Mouse (Mus musculus) CH12.LX (cell line): ENCODE results near the gene Irs3.

Source experiments
- CTCF ChIP-seq, 2 experiments: IDR thresholded peaks in 1 of 2; conservative IDR thresholded peaks in 1 of 2; 2 replicates each; pipeline ENCODE4 v1.5.1; 2011 to 2012; ENCODE audit warnings: low read depth in 2 of 2, low read length in 2 of 2, improper control_type of control experiment in 1 of 2, inconsistent platforms in 1 of 2, mild to moderate bottlenecking in 1 of 2, moderate library complexity in 1 of 2
- EP300 ChIP-seq: IDR thresholded peaks from 2 replicates; pipeline ENCODE4 v1.6.1; 2011; ENCODE audit warnings: low read length, improper control_type of control experiment
- POLR2A ChIP-seq: IDR thresholded peaks from 2 replicates; pipeline ENCODE4 v1.6.1; 2011; ENCODE audit warnings: low read depth, mild to moderate bottlenecking, improper control_type of control experiment, low read length
- POLR2AphosphoS2 ChIP-seq: IDR thresholded peaks from 2 replicates; pipeline ENCODE4 v1.6.1; 2011; ENCODE audit warnings: low read depth, low read length, improper control_type of control experiment
- SMC3 ChIP-seq: IDR thresholded peaks from 2 replicates; pipeline ENCODE4 v1.6.1; 2011; ENCODE audit warnings: low read depth, low read length, improper control_type of control experiment
- UBTF ChIP-seq: IDR thresholded peaks from 2 replicates; pipeline ENCODE4 v1.6.1; 2012; ENCODE audit warnings: low read depth, mild to moderate bottlenecking, inconsistent platforms, low read length, improper control_type of control experiment, moderate library complexity
- ZC3H11A ChIP-seq: IDR thresholded peaks from 2 replicates; pipeline ENCODE4 v1.6.1; 2012; ENCODE audit warnings: low read depth, mild to moderate bottlenecking, inconsistent platforms, low read length, improper control_type of control experiment

GRCm38 (mm10) chr5:137678736-137679135, 33.2 kb upstream of the Irs3 start:
- TF ChIP-seq SMC3: no peak
- no peak for TF ChIP-seq UBTF
- no peak for TF ChIP-seq POLR2A
- TF ChIP-seq EP300: no peak
- TF ChIP-seq CTCF (conservative IDR thresholded peaks at IDR 0.05 in 1 of 2, IDR thresholded peaks at IDR 0.05 in 1 of 2; ENCODE audit: low read depth in 2 of 2, low read length in 2 of 2): no peak
- no peak for TF ChIP-seq POLR2AphosphoS2
- no peak for TF ChIP-seq ZC3H11A
